Mouse (Mus musculus) stomach, embryonic 16.5 days (tissue): ENCODE results near the gene Cmtm8. TPM values are rescaled to one million over a fixed set of nuclear protein-coding genes. Genes with fewer than 3 reads are reported as not detected.
A peak's percentile ranks its signal among the peaks of the same experiment; 100 is the strongest.

Source experiments
- ATAC-seq: fragments of 200-750 bp; cut with Nextera tagmentation; 2 replicates; pipeline ENCODE4 v1.8.0; 2017; ENCODE audit warnings: moderate number of reproducible peaks, moderate TSS enrichment; ENCODE audit not compliant: insufficient read depth, low FRiP score
- H3K27ac ChIP-seq: fragments of 300-500 bp; sonication (generic); 2 replicates; pipeline ENCODE4 v1.5.1; 2014; ENCODE audit warnings: low read length
- H3K27me3 ChIP-seq: fragments of 300-500 bp; sonication (generic); 2 replicates; pipeline ENCODE4 v1.6.1; 2014; ENCODE audit warnings: low read length, control low read depth, mixed read lengths; ENCODE audit not compliant: control insufficient read depth, insufficient read depth
- H3K36me3 ChIP-seq: fragments of 300-500 bp; sonication (generic); 2 replicates; pipeline ENCODE4 v1.6.1; 2014; ENCODE audit warnings: low read length; ENCODE audit not compliant: control insufficient read depth, insufficient read depth
- H3K4me1 ChIP-seq: fragments of 300-500 bp; sonication (generic); 2 replicates; pipeline ENCODE4 v1.6.1; 2014; ENCODE audit warnings: low read length, control low read depth, mixed read lengths; ENCODE audit not compliant: control insufficient read depth, insufficient read depth
- H3K4me2 ChIP-seq: fragments of 300-500 bp; sonication (generic); 2 replicates; pipeline ENCODE4 v1.6.1; 2014; ENCODE audit warnings: low read depth, low read length, mixed read lengths
- H3K4me3 ChIP-seq: fragments of 300-500 bp; sonication (generic); replicated peaks from 2 replicates; pipeline ENCODE4 v1.5.1; 2014; ENCODE audit warnings: mild to moderate bottlenecking, low read length
- H3K9ac ChIP-seq: fragments of 300-500 bp; sonication (generic); 2 replicates; pipeline ENCODE4 v1.6.1; 2014; ENCODE audit warnings: low read length
- H3K9me3 ChIP-seq: fragments of 300-500 bp; sonication (generic); replicated peaks from 2 replicates; pipeline ENCODE4 v1.6.1; 2016; ENCODE audit warnings: low read length, control low read depth; ENCODE audit not compliant: control insufficient read depth
- WGBS: fragments of 180-500 bp; shearing (Covaris S2); extraction: QIAGEN DNeasy Blood & Tissue Kit; methylation state at CpG from one replicate; pipeline ENCODE4 v1.1.7; 2014; 5-methylcytosine and 5-hydroxymethylcytosine counted together
- polyA plus RNA-seq: library from polyadenylated mRNA; unstranded; fragments of >200 nt; fragmentation: Nextera tagmentation; extraction: Ambion mirVana; gene quantifications from 2 replicates; pipeline ENCODE4 v1.2.1, GENCODE M21; 2015

Cmtm8 gene
- polyA plus RNA-seq, 1 experiment from 2014 or later = 59.5 TPM

GRCm38 (mm10) chr9:114775272-114775671 lies 68.7 kb downstream of the Cmtm8 start:
- Histone ChIP-seq H3K9ac (no peak overlapping the region), H3K4me2 (no peak overlapping the region), H3K9me3 (no peaks in the 10 kb centered on the region), H3K36me3 (peaks cover 9% of the 10 kb centered on the region; the same call in 1 of the 2 replicates), H3K4me1 (peaks cover 10% of the 10 kb centered on the region), H3K4me3 (no peak overlapping the region), H3K27me3 (no peaks in the 10 kb centered on the region), H3K27ac (peak overlapping the region; percentile 26; the same call in 1 of the 2 replicates)
- ATAC-seq = no peak
- 62% methylated on average over 4 of the region's 4 CpGs for WGBS

GRCm38 (mm10) chr9:114774629-114775028 lies 69.3 kb downstream of the Cmtm8 start:
- Histone ChIP-seq H3K4me2 (no peak overlapping the region), H3K27ac (no peak overlapping the region), H3K4me3 (no peak overlapping the region), H3K9me3 (no peaks in the 10 kb centered on the region), H3K9ac (no peak overlapping the region), H3K4me1 (peaks cover 5% of the 10 kb centered on the region; the same call in 1 of the 2 replicates), H3K27me3 (no peaks in the 10 kb centered on the region), H3K36me3 (peaks cover 9% of the 10 kb centered on the region; the same call in 1 of the 2 replicates)
- no peak for ATAC-seq
- 68% methylated on average over 6 of the region's 6 CpGs for WGBS

GRCm38 (mm10) chr9:114771565-114771964 lies 72.4 kb downstream of the Cmtm8 start:
- H3K9me3 ChIP-seq = no peaks in the 10 kb centered on the region
- 82% methylated on average over 7 of the region's 7 CpGs for WGBS
- peaks cover 9% of the 10 kb centered on the region; the same call in 1 of the 2 replicates for H3K36me3 ChIP-seq

DNA sequence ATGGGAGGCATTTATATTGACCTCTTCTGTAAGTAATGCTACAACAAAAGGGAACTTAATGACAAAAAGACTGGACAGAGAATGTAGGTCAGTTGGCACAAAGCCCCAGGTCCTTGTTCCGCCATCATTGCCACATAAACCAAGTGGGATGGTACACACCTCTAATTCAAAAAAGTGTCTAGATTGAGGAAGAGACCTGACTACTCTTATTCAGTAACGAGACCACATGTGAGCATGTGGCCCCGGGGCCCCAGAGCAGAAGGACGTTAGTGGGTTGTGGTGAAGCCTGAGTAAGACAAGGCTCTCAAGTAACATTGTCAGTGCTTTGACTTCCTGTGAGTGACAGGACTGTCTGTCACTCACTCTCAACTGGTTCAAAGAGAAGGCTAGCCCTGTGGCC lies 73.7 kb downstream of the Cmtm8 start:
- Histone ChIP-seq H3K9ac (no peak overlapping the region), H3K9me3 (no peaks in the 10 kb centered on the region), H3K36me3 (peaks cover 9% of the 10 kb centered on the region; the same call in 1 of the 2 replicates), H3K27ac (no peak overlapping the region), H3K4me1 (peaks cover 2% of the 10 kb centered on the region; the same call in 1 of the 2 replicates), H3K4me3 (no peak overlapping the region), H3K27me3 (no peaks in the 10 kb centered on the region), H3K4me2 (no peak overlapping the region)
- WGBS = 92% methylated on average over 4 of the region's 4 CpGs
- no peak for ATAC-seq

More at GRCm38 (mm10) chr9:114771565-114771964, 72.4 kb downstream of the Cmtm8 start:
- no peak overlapping the region for H3K4me3 ChIP-seq
- H3K9ac ChIP-seq = no peak overlapping the region
- H3K27me3 ChIP-seq = no peaks in the 10 kb centered on the region
- no peak for ATAC-seq
- H3K4me1 ChIP-seq = peaks cover 5% of the 10 kb centered on the region; the same call in 1 of the 2 replicates
- no peak overlapping the region for H3K4me2 ChIP-seq
- H3K27ac ChIP-seq = no peak overlapping the region

DNA sequence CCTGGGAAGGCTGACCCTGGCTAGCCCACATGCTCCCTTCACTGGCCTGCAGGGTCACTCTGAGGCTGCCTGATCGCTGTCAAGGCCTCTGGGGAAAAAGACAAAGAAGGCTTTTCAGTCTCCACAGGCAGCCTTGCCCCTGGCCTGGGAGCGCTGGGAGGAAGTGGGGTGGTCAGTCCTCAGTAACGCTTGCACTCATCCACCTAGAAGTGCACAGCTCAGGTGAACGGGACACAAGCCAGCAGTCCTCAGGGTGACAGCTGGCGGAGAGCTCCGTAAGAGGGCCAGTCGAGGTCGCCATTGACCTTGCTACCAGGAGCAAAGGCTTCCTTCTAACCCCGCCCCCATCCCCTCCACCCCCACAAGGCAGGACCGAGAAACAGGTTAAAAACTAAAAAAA lies 75.9 kb downstream of the Cmtm8 start:
- H3K36me3 ChIP-seq = peaks cover 9% of the 10 kb centered on the region; the same call in 1 of the 2 replicates
- no peak for ATAC-seq
- no peak overlapping the region for H3K9ac ChIP-seq
- no peaks in the 10 kb centered on the region for H3K27me3 ChIP-seq
- no peak overlapping the region for H3K4me3 ChIP-seq
- 55% methylated on average over 10 of the region's 10 CpGs for WGBS
- H3K4me2 ChIP-seq = no peak overlapping the region
- H3K9me3 ChIP-seq = no peaks in the 10 kb centered on the region
- H3K4me1 ChIP-seq = no peaks in the 10 kb centered on the region
- H3K27ac ChIP-seq = no peak overlapping the region

- Histone ChIP-seq H3K9ac (no peak overlapping the region), H3K4me3 (no peak overlapping the region), H3K4me1 (no peaks in the 10 kb centered on the region), H3K4me2 (no peak overlapping the region), H3K9me3 (no peaks in the 10 kb centered on the region), H3K27ac (no peak overlapping the region), H3K36me3 (peaks cover 6% of the 10 kb centered on the region; the same call in 1 of the 2 replicates), H3K27me3 (no peaks in the 10 kb centered on the region)
- no peak for ATAC-seq
- 72% methylated on average over 2 of the region's 2 CpGs for WGBS
Observed at GRCm38 (mm10) chr9:114767507-114767906, 76.4 kb downstream of the Cmtm8 start.

- no peaks in the 10 kb centered on the region for H3K9me3 ChIP-seq
- WGBS = 76% methylated on average over 13 of the region's 13 CpGs
- H3K4me3 ChIP-seq = no peak overlapping the region
- no peaks in the 10 kb centered on the region for H3K27me3 ChIP-seq
- no peak; the same call in 1 of the 2 replicates for ATAC-seq
- H3K4me2 ChIP-seq = no peak overlapping the region
- no peak overlapping the region for H3K27ac ChIP-seq
- no peaks in the 10 kb centered on the region for H3K4me1 ChIP-seq
- H3K9ac ChIP-seq = no peak overlapping the region
- H3K36me3 ChIP-seq = 0 out of 2 replicates have a peak, but pooled peaks cover 1% of the 10 kb centered on the region
Observed at GRCm38 (mm10) chr9:114767030-114767429, 76.9 kb downstream of the Cmtm8 start.

DNA sequence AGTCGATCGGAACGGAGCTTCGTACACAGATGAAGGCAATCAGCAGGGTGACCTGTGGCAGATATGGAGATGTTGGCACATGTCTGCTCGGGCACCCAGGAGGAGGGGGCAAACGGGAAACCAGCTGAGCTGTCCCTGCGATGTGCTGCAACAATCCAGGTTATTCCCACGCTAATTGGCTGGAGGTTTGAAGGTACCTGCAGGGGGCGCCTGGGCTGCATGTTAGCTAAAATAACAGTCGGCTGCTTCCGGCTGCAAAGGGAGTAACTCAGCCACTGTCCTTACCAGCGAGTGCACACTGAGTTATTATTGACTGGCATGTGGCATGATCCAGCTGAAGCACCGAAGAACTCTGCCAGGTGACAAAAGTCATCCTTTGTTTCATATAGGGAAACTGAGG lies 80.6 kb downstream of the Cmtm8 start:
- Histone ChIP-seq H3K9me3 (no peaks in the 10 kb centered on the region), H3K9ac (no peak overlapping the region), H3K36me3 (no peaks in the 10 kb centered on the region), H3K27ac (no peak overlapping the region), H3K27me3 (no peaks in the 10 kb centered on the region), H3K4me1 (no peaks in the 10 kb centered on the region), H3K4me3 (no peak overlapping the region), H3K4me2 (no peak overlapping the region)
- 63% methylated on average over 13 of the region's 13 CpGs for WGBS
- no peak; the same call in 1 of the 2 replicates for ATAC-seq

GRCm38 (mm10) chr9:114761848-114762247 lies 82.1 kb downstream of the Cmtm8 start:
- Histone ChIP-seq H3K4me3 (no peak overlapping the region), H3K27me3 (no peaks in the 10 kb centered on the region), H3K9me3 (no peaks in the 10 kb centered on the region), H3K4me2 (no peak overlapping the region), H3K27ac (no peak overlapping the region), H3K4me1 (no peaks in the 10 kb centered on the region), H3K36me3 (no peaks in the 10 kb centered on the region), H3K9ac (no peak overlapping the region)
- no peak for ATAC-seq
- 70% methylated on average over 11 of the region's 11 CpGs for WGBS
